ENCODE assay signal across 9 mouse cellular contexts in genomic region chrX:8921813-8922607, GRCm38 (mm10). TPM values are rescaled to one million over a fixed set of nuclear protein-coding genes. Genes with fewer than 3 reads are reported as not detected.
DNase-seq lines count a peak whose midpoint lies in the region; ATAC-seq and TF ChIP-seq lines count a peak whose summit lies in the region.
"Had no signal": no experiment of that assay in that cellular context is flagged by ENCODE, and none has a peak within 500 bp of the region (broad histone marks: within the 10 kb centered on the region; RNA-seq: fewer than 3 reads in every experiment).

No protein-coding gene starts in this region.

- peak in 1 of 2 experiments; percentile 71; a peak in 3 of 4 replicates for TF ChIP-seq CTCF in CH12.LX (conservative IDR thresholded peaks at IDR 0.05 in 1 of 2, IDR thresholded peaks at IDR 0.05 in 1 of 2; ENCODE audit: low read depth in 2 of 2, low read length in 2 of 2)
- TF ChIP-seq CTCF in intestine, postnatal 0 days (IDR thresholded peaks at IDR 0.05; ENCODE audit: low read depth), result peak; percentile 58

- H3K4me3 ChIP-seq in kidney, embryonic 15.5 days (replicated peaks), result no peak overlapping the region
- no peak overlapping the region for H3K4me3 ChIP-seq in CH12.LX (replicated peaks in 1 of 3; ENCODE audit: low read depth in 2 of 3, low read length in 2 of 3, poor library complexity in 1 of 3)
- H3K4me3 ChIP-seq in intestine, postnatal 0 days (ENCODE audit: low read depth, low read length), result no peak overlapping the region

- H3K36me3 ChIP-seq in kidney, embryonic 15.5 days, result no peaks in the 10 kb centered on the region
- H3K36me3 ChIP-seq in CH12.LX (replicated peaks in 1 of 2; ENCODE audit: control insufficient read depth in 1 of 2, insufficient read depth in 1 of 2, low read length in 1 of 2), result no peaks in the 10 kb centered on the region
- H3K36me3 ChIP-seq in intestine, postnatal 0 days (ENCODE audit: control insufficient read depth, insufficient read depth), result no peaks in the 10 kb centered on the region

- no peak overlapping the region for H3K9ac ChIP-seq in kidney, embryonic 15.5 days
- no peak overlapping the region for H3K9ac ChIP-seq in CH12.LX (ENCODE audit: insufficient read depth, low read depth)
- H3K9ac ChIP-seq in intestine, postnatal 0 days (ENCODE audit: low read depth, low read length), result no peak overlapping the region

- H3K4me2 ChIP-seq in kidney, embryonic 15.5 days, result no peak overlapping the region
- H3K4me2 ChIP-seq in CH12.LX (ENCODE audit: insufficient read depth, low read depth, poor library complexity, severe bottlenecking), result no peak overlapping the region
- no peak overlapping the region for H3K4me2 ChIP-seq in intestine, postnatal 0 days (replicated peaks; ENCODE audit: low read depth)

- no peak for TF ChIP-seq EP300 in CH12.LX (IDR thresholded peaks at IDR 0.05; ENCODE audit: low read length)

- H3K27ac ChIP-seq in kidney, embryonic 15.5 days, result no peak overlapping the region
- H3K27ac ChIP-seq in CH12.LX (ENCODE audit: insufficient read depth, low read depth), result no peak overlapping the region
- no peak overlapping the region for H3K27ac ChIP-seq in intestine, postnatal 0 days (ENCODE audit: low read depth, low read length)

- dilution Hi-C loops in CH12.LX (cut with MboI; ENCODE audit: extremely low pct_ligation_motif_present, extremely low pct_unique_long_range_greater_than_20kb, low sequenced_read_pairs), result no loop called here

- TF ChIP-seq RAD21 in CH12.LX (IDR thresholded peaks at IDR 0.05; ENCODE audit: low read depth, low read length), result peak; percentile 53

- no peaks in the 10 kb centered on the region for H3K27me3 ChIP-seq in kidney, embryonic 15.5 days
- H3K27me3 ChIP-seq in CH12.LX (replicated peaks), result no peaks in the 10 kb centered on the region
- no peaks in the 10 kb centered on the region for H3K27me3 ChIP-seq in intestine, postnatal 0 days (replicated peaks; ENCODE audit: control insufficient read depth, insufficient read depth, low read length)

- no peaks in the 10 kb centered on the region for H3K4me1 ChIP-seq in kidney, embryonic 15.5 days
- H3K4me1 ChIP-seq in CH12.LX (ENCODE audit: control insufficient read depth in 1 of 2, insufficient read depth in 2 of 2), result no peaks in the 10 kb centered on the region
- H3K4me1 ChIP-seq in intestine, postnatal 0 days (replicated peaks; ENCODE audit: control insufficient read depth, insufficient read depth, low read length), result no peaks in the 10 kb centered on the region

- WGBS in kidney, embryonic 15.5 days, result 60% methylated on average over 9 of the region's 9 CpGs
- WGBS in intestine, postnatal 0 days, result 41% methylated on average over 9 of the region's 9 CpGs

- TF ChIP-seq POLR2A in CH12.LX (IDR thresholded peaks at IDR 0.05; ENCODE audit: low read depth, low read length), result no peak

- in situ Hi-C loops in CH12.LX (cut with MboI; ENCODE audit: low pct_ligation_motif_present, low pct_unique_long_range_greater_than_20kb, low sequenced_read_pairs), result no loop called here

- no peak for ATAC-seq in kidney, embryonic 15.5 days (replicated peaks; ENCODE audit: low FRiP score)
- ATAC-seq in intestine, postnatal 0 days, result no peak

- H3K79me2 ChIP-seq in CH12.LX (replicated peaks; ENCODE audit: control insufficient read depth, extremely low read depth, insufficient read depth, poor library complexity, severe bottlenecking), result no peaks in the 10 kb centered on the region

- no peaks in the 10 kb centered on the region for H3K9me3 ChIP-seq in kidney, embryonic 15.5 days (replicated peaks)
- no peaks in the 10 kb centered on the region for H3K9me3 ChIP-seq in CH12.LX (replicated peaks; ENCODE audit: low read length)
- no peaks in the 10 kb centered on the region for H3K9me3 ChIP-seq in intestine, postnatal 0 days (ENCODE audit: control insufficient read depth)

- peak; percentile 27 to 37 for DNase-seq in cerebellum, postnatal 10 days
- no peak for DNase-seq in cerebellum, adult 9-10 months
- peak; percentile 14 to 15 for DNase-seq in kidney, postnatal 4 days
- DNase-seq in CH12.LX (ENCODE audit: extremely low read depth), result no peak
- no peak for DNase-seq in urinary bladder, adult 2 months (ENCODE audit: low spot score)
- no peak for DNase-seq in urinary bladder, postnatal 10 days (ENCODE audit: low spot score)

TF ChIP-seq in CH12.LX, 34 proteins besides CTCF, POLR2A, EP300 and RAD21:
- TF ChIP-seq MAX (IDR thresholded peaks at IDR 0.05; ENCODE audit: low read length), result no peak
- no peak for TF ChIP-seq MYC (IDR thresholded peaks at IDR 0.05; ENCODE audit: low read depth, low read length)
- TF ChIP-seq ZC3H11A (IDR thresholded peaks at IDR 0.05; ENCODE audit: low read depth, low read length), result no peak; the same call in 1 of the 2 replicates
- TF ChIP-seq SMC3 (IDR thresholded peaks at IDR 0.05; ENCODE audit: low read depth, low read length), result peak; percentile 47
- TF ChIP-seq MXI1 (IDR thresholded peaks at IDR 0.05; ENCODE audit: low read depth, low read length), result no peak
- no peak for TF ChIP-seq USF2 (conservative IDR thresholded peaks at IDR 0.05; ENCODE audit: low read depth, low read length)

RNA-seq across cellular contexts. Expression of gene B630019K06Rik, which starts 29.8 kb away (rescaled TPM):
- polyA plus RNA-seq in kidney, embryonic 15.5 days (2015; fragmentation: Nextera tagmentation; extraction: Ambion mirVana), result 3.6 and 3.7 TPM in 2 replicates
- total RNA-seq in CH12.LX (2012; rRNA removed), result not detected in 2 replicates
- total RNA-seq in CH12.LX (2014; rRNA removed), result 0.08 TPM in 1 of 2 replicates, not detected in the other
- polyA plus RNA-seq in CH12.LX (2012; ENCODE audit: insufficient read length, low read depth), result 0.11 TPM in 1 of 2 replicates, not detected in the other
- polyA plus RNA-seq in intestine, postnatal 0 days (2015; fragmentation: Nextera tagmentation; extraction: Ambion mirVana), result 1.9 and 2.3 TPM in 2 replicates
- polyA plus RNA-seq in urinary bladder, adult 2 months (2012; rRNA removed), result 2.1 and 2.2 TPM in 2 replicates

RNA-seq across cellular contexts. Expression of gene Fthl17b, which starts 40.8 kb away (rescaled TPM):
- polyA plus RNA-seq in kidney, embryonic 15.5 days (2015; fragmentation: Nextera tagmentation; extraction: Ambion mirVana), result not detected in 2 replicates
- not detected in 2 replicates for total RNA-seq in CH12.LX (2012; rRNA removed)
- not detected in 2 replicates for total RNA-seq in CH12.LX (2014; rRNA removed)
- not detected in 2 replicates for polyA plus RNA-seq in CH12.LX (2012; ENCODE audit: insufficient read length, low read depth)
- not detected in 2 replicates for polyA plus RNA-seq in intestine, postnatal 0 days (2015; fragmentation: Nextera tagmentation; extraction: Ambion mirVana)
- polyA plus RNA-seq in urinary bladder, adult 2 months (2012; rRNA removed), result not detected in 2 replicates
- total RNA-seq: heart, postnatal 10 days had no signal

RNA-seq across cellular contexts. Expression of gene Gm5751, which starts 48.0 kb away (rescaled TPM):
- not detected in 2 replicates for polyA plus RNA-seq in kidney, embryonic 15.5 days (2015; fragmentation: Nextera tagmentation; extraction: Ambion mirVana)
- total RNA-seq in CH12.LX (2012; rRNA removed) (0.38 and 0.51 TPM in 2 replicates), CH12.LX (2014; rRNA removed) (not detected in 2 replicates)
- 0.59 TPM in 1 of 2 replicates, not detected in the other for polyA plus RNA-seq in CH12.LX (2012; ENCODE audit: insufficient read length, low read depth)
- not detected in 2 replicates for polyA plus RNA-seq in intestine, postnatal 0 days (2015; fragmentation: Nextera tagmentation; extraction: Ambion mirVana)
- polyA plus RNA-seq in urinary bladder, adult 2 months (2012; rRNA removed), result not detected in 2 replicates
- total RNA-seq: heart, postnatal 10 days had no signal

RNA-seq across cellular contexts. Expression of gene Fthl17c, which starts 54.3 kb away (rescaled TPM):
- not detected in 2 replicates for polyA plus RNA-seq in kidney, embryonic 15.5 days (2015; fragmentation: Nextera tagmentation; extraction: Ambion mirVana)
- total RNA-seq in CH12.LX (2012; rRNA removed) (not detected in 2 replicates), CH12.LX (2014; rRNA removed) (not detected in 2 replicates)
- not detected in 2 replicates for polyA plus RNA-seq in CH12.LX (2012; ENCODE audit: insufficient read length, low read depth)
- not detected in 2 replicates for polyA plus RNA-seq in intestine, postnatal 0 days (2015; fragmentation: Nextera tagmentation; extraction: Ambion mirVana)
- polyA plus RNA-seq in urinary bladder, adult 2 months (2012; rRNA removed), result not detected in 2 replicates
- total RNA-seq: heart, postnatal 10 days had no signal

Comparison
In these comparisons a context has a peak if more than half of its experiments do, and no peak if none do; other contexts are left out.
1. DNase-seq: peak in cerebellum, postnatal 10 days (2 of 2) and kidney, postnatal 4 days (2 of 2); none in cerebellum, adult 9-10 months (single experiment), CH12.LX (single experiment), urinary bladder, adult 2 months (single experiment) and urinary bladder, postnatal 10 days (single experiment).